Mouse (Mus musculus): Measurements from ENCODE around the gene Tmem63a.

- peak; percentile 81 for TF ChIP-seq CTCF (IDR thresholded peaks at IDR 0.05)
- no peak for TF ChIP-seq EP300 (IDR thresholded peaks at IDR 0.05)
These were observed 80.1 kb downstream of the Tmem63a start for GRCm38 (mm10) chr1:181022265-181022664.
